Mouse (Mus musculus): ENCODE data around the gene Fbxo7. TPM values are rescaled to one million over a fixed set of nuclear protein-coding genes. Genes with fewer than 3 reads are reported as not detected.

Fbxo7 gene
- polyA plus RNA-seq, 1 experiment from 2014 or later, result 25.5 TPM

DNA sequence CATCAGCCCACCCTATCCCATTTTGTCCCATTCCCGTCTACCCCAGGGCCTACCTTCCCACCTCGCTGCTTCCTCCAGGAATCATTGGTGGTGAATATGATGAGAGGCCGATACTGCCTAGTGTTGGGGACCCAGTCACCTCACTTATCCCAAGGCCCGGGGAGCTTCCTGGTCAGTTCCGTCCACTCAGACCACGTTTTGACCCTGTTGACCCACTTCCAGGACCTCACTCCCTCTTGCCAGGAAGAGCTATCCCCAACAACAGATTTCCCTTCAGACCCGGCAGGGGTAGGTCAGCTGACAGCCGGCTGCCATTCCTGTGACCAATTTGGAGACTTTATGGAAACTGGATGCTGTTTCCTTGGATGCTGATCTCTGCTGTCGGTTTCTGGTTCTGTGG, 26.0 kb downstream of the Fbxo7 start:
- Histone ChIP-seq H3K4me3 (ENCODE audit: low read depth, low read length) (no peak overlapping the region), H3K9ac (ENCODE audit: low read depth, low read length) (no peak overlapping the region), H3K9me3 (replicated peaks; ENCODE audit: control insufficient read depth, low read length) (no peaks in the 10 kb centered on the region), H3K27ac (ENCODE audit: low read depth, low read length) (no peak overlapping the region), H3K4me2 (no peak overlapping the region), H3K27me3 (ENCODE audit: control insufficient read depth, insufficient read depth, low read length) (no peaks in the 10 kb centered on the region), H3K36me3 (ENCODE audit: control insufficient read depth, insufficient read depth, low read length) (peaks cover 3% of the 10 kb centered on the region; the same call in 1 of the 2 replicates), H3K4me1 (ENCODE audit: control insufficient read depth, insufficient read depth, low read length) (0 out of 2 replicates have a peak, but pooled peaks cover under 1% of the 10 kb centered on the region)
- ATAC-seq (replicated peaks; ENCODE audit: insufficient number of reproducible peaks, low FRiP score, low TSS enrichment), result no peak
- WGBS (ENCODE audit: insufficient replicate concordance), result 84% methylated on average over 9 of the region's 9 CpGs

DNA sequence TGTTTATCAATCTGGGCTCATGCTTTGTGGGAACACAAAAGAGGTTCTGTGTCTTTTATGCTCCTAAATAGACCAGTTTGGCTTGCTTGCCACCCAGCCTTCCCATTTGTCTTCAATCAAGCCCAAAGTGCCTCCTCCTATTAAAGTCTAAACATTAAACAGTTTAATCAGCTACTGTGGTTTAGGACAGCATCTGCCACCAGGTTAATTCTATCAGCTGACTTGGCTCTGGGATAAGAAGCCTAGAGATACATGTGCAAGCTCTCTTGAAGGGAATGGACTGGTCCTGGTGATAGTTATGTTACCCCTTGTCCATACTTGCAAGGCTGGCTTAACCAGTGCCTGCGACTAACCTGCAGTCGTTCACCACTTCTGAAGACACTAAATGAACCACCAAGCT, 28.8 kb downstream of the Fbxo7 start:
- H3K4me1 ChIP-seq (ENCODE audit: control insufficient read depth, insufficient read depth, low read length), result 0 out of 2 replicates have a peak, but pooled peaks cover 3% of the 10 kb centered on the region
- no peaks in the 10 kb centered on the region for H3K36me3 ChIP-seq (ENCODE audit: control insufficient read depth, insufficient read depth, low read length)
- ATAC-seq (replicated peaks; ENCODE audit: insufficient number of reproducible peaks, low FRiP score, low TSS enrichment), result no peak
- no peaks in the 10 kb centered on the region for H3K9me3 ChIP-seq (replicated peaks; ENCODE audit: control insufficient read depth, low read length)
- H3K4me2 ChIP-seq, result no peak overlapping the region
- H3K4me3 ChIP-seq (ENCODE audit: low read depth, low read length), result no peak overlapping the region
- 83% methylated on average over 2 of the region's 2 CpGs for WGBS (ENCODE audit: insufficient replicate concordance)
- no peaks in the 10 kb centered on the region for H3K27me3 ChIP-seq (ENCODE audit: control insufficient read depth, insufficient read depth, low read length)
- no peak overlapping the region for H3K9ac ChIP-seq (ENCODE audit: low read depth, low read length)
- no peak overlapping the region for H3K27ac ChIP-seq (ENCODE audit: low read depth, low read length)

DNA sequence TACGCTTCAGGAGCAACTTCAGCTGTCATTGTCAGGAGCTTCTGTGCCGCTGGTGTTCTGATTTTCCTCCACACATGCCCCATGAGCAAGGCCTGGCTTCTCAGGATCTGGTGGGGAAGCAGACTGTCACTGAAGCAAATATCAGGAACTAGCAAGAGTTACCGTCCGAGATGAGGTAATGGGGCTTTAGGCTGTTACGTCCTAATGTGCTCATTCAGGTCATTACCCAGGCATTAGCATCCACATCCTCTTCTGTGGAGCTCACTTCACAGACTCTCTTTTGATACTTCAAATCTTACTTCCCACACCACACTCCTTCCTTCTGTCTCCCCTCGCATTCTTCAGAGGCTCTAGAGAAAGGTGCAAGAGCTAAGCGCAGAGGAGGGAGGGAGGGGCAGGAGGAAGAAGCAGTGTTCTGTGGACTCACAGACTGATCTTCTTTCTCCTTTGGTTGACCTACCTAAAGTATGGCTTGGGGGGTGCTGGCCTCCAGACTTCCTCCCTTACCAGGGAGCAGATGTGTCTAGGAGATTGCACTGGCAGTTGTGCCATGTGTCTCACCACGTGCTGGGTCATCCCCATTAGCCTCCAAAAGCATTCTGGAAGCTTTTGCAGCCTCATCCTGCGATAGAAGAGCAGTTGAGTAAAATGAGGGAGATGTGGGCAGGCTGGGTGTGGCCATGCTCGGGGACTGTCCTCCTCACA, 31.2 kb downstream of the Fbxo7 start:
- WGBS (ENCODE audit: insufficient replicate concordance), result 70% methylated on average over 10 of the region's 10 CpGs

DNA sequence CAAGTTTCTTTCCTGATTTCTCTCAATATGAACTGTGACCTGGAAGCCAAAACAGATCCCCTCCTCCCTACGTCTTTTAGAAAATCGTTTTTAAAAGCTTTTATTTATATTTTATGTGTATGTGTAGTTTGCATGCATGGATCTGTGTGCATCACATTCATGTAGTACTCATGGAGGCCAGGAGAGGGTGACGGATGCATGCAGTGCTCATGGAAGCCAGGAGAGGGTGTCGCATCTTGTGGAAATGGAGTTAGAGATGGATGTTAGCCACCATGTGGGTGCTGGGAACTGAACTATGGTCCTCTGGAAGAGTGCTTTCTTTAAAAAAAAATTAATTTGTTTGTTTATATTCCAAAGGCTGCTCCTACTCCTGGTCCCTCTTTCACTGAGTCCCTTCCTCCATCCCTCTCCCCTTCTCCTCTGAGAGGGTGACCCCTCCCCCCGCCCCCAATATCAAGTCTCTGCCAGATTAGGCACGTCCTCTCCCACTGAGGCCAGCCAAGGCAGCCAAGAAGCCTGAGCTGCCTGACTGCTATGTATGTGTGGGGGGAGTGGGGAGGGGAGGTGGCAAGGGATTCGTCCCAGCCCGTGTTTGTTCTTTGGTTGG, 34.6 kb downstream of the Fbxo7 start:
- Histone ChIP-seq H3K27ac (ENCODE audit: low read depth, low read length) (no peak overlapping the region), H3K36me3 (ENCODE audit: control insufficient read depth, insufficient read depth, low read length) (no peaks in the 10 kb centered on the region), H3K9me3 (replicated peaks; ENCODE audit: control insufficient read depth, low read length) (0 out of 2 replicates have a peak, but pooled peaks cover 2% of the 10 kb centered on the region), H3K27me3 (ENCODE audit: control insufficient read depth, insufficient read depth, low read length) (no peaks in the 10 kb centered on the region), H3K4me1 (ENCODE audit: control insufficient read depth, insufficient read depth, low read length) (0 out of 2 replicates have a peak, but pooled peaks cover 3% of the 10 kb centered on the region), H3K4me2 (no peak overlapping the region), H3K9ac (ENCODE audit: low read depth, low read length) (no peak overlapping the region), H3K4me3 (ENCODE audit: low read depth, low read length) (no peak overlapping the region)
- WGBS (ENCODE audit: insufficient replicate concordance), result 79% methylated on average over 8 of the region's 8 CpGs
- no peak for ATAC-seq (replicated peaks; ENCODE audit: insufficient number of reproducible peaks, low FRiP score, low TSS enrichment)

More for the DNA sequence above, 31.2 kb downstream of the Fbxo7 start:
- no peak overlapping the region for H3K4me3 ChIP-seq (ENCODE audit: low read depth, low read length)
- no peak for ATAC-seq (replicated peaks; ENCODE audit: insufficient number of reproducible peaks, low FRiP score, low TSS enrichment)
- no peak overlapping the region for H3K4me2 ChIP-seq
- H3K9me3 ChIP-seq (replicated peaks; ENCODE audit: control insufficient read depth, low read length), result 0 out of 2 replicates have a peak, but pooled peaks cover 2% of the 10 kb centered on the region
- H3K9ac ChIP-seq (ENCODE audit: low read depth, low read length), result no peak overlapping the region
- no peaks in the 10 kb centered on the region for H3K36me3 ChIP-seq (ENCODE audit: control insufficient read depth, insufficient read depth, low read length)
- H3K4me1 ChIP-seq (ENCODE audit: control insufficient read depth, insufficient read depth, low read length), result 0 out of 2 replicates have a peak, but pooled peaks cover 3% of the 10 kb centered on the region
- no peaks in the 10 kb centered on the region for H3K27me3 ChIP-seq (ENCODE audit: control insufficient read depth, insufficient read depth, low read length)
- no peak overlapping the region for H3K27ac ChIP-seq (ENCODE audit: low read depth, low read length)

DNA sequence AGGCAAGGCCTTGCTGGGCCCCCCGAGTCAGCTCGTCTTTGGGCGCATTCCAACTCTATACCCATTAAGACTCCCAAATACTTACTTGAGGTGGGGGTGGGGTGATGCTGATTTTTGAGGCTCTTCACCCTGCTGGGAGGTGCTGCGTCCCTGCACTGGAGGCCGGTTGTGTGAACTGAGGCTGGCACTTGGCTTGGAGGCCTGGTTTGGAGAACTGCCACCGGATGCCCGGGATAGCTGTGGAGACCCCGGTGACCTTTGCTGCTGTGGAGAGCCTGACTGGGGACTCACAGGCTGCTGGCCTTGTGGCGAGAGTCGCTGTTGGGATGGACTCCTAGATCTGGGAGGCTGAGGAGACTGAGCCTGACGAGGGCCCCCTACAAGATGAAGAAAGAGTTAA, 35.5 kb downstream of the Fbxo7 start:
- Histone ChIP-seq H3K9me3 (replicated peaks; ENCODE audit: control insufficient read depth, low read length) (peaks cover 6% of the 10 kb centered on the region; the same call in 1 of the 2 replicates), H3K27ac (ENCODE audit: low read depth, low read length) (no peak overlapping the region), H3K4me1 (ENCODE audit: control insufficient read depth, insufficient read depth, low read length) (0 out of 2 replicates have a peak, but pooled peaks cover 3% of the 10 kb centered on the region), H3K27me3 (ENCODE audit: control insufficient read depth, insufficient read depth, low read length) (no peaks in the 10 kb centered on the region), H3K4me3 (ENCODE audit: low read depth, low read length) (no peak overlapping the region), H3K36me3 (ENCODE audit: control insufficient read depth, insufficient read depth, low read length) (no peaks in the 10 kb centered on the region), H3K4me2 (no peak overlapping the region), H3K9ac (ENCODE audit: low read depth, low read length) (no peak overlapping the region)
- WGBS (ENCODE audit: insufficient replicate concordance), result 78% methylated on average over 11 of the region's 11 CpGs
- no peak for ATAC-seq (replicated peaks; ENCODE audit: insufficient number of reproducible peaks, low FRiP score, low TSS enrichment)

DNA sequence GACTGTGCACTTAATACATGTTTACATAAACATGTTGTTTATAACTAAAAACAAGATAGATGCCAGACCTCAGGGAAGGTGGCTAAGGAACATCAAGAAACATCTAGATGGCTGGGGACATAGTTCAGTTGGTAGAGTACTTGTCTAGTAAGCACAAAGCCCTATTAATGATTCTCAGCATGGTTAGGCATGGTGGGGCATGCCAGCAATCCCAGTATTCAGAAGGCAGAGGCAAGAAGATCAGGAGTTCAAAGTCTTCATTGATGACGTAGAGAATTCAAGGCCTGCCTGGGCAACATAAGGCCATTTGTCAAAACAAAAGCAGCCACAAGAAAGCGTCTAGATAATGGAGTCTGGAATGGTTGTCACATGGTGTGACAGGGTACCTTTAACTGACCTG, 35.9 kb downstream of the Fbxo7 start:
- H3K27me3 ChIP-seq (ENCODE audit: control insufficient read depth, insufficient read depth, low read length), result no peaks in the 10 kb centered on the region
- H3K4me1 ChIP-seq (ENCODE audit: control insufficient read depth, insufficient read depth, low read length), result 0 out of 2 replicates have a peak, but pooled peaks cover 3% of the 10 kb centered on the region
- WGBS (ENCODE audit: insufficient replicate concordance), result 41% methylated on average over 2 of the region's 2 CpGs
- no peak overlapping the region for H3K4me3 ChIP-seq (ENCODE audit: low read depth, low read length)
- no peak overlapping the region for H3K27ac ChIP-seq (ENCODE audit: low read depth, low read length)
- no peak for ATAC-seq (replicated peaks; ENCODE audit: insufficient number of reproducible peaks, low FRiP score, low TSS enrichment)
- H3K4me2 ChIP-seq, result no peak overlapping the region
- peaks cover 6% of the 10 kb centered on the region; the same call in 1 of the 2 replicates for H3K9me3 ChIP-seq (replicated peaks; ENCODE audit: control insufficient read depth, low read length)
- H3K36me3 ChIP-seq (ENCODE audit: control insufficient read depth, insufficient read depth, low read length), result no peaks in the 10 kb centered on the region
- H3K9ac ChIP-seq (ENCODE audit: low read depth, low read length), result no peak overlapping the region

DNA sequence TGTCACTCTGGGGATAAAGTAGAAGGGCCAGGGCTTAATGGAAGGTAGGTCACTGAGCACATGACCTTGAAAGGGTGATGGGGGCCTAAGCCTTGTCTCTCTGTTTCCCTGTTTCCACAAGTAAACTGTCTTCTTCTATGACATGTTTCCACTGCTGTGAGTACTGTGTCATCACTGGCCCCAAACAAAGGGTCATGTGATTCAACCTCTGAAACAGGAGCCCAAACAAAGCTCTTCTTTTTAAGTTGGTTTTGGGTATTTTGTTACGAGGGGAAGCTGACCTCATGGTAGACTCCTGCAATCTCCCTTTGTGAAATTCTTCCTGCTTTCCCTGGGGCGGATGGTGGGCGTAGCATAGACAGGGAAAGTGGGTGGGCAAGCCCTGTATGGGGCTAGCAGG, 38.5 kb downstream of the Fbxo7 start:
- no peaks in the 10 kb centered on the region for H3K36me3 ChIP-seq (ENCODE audit: control insufficient read depth, insufficient read depth, low read length)
- no peak overlapping the region for H3K9ac ChIP-seq (ENCODE audit: low read depth, low read length)
- no peak overlapping the region for H3K4me2 ChIP-seq
- H3K4me1 ChIP-seq (ENCODE audit: control insufficient read depth, insufficient read depth, low read length), result no peaks in the 10 kb centered on the region
- H3K27me3 ChIP-seq (ENCODE audit: control insufficient read depth, insufficient read depth, low read length), result no peaks in the 10 kb centered on the region
- no peak overlapping the region for H3K27ac ChIP-seq (ENCODE audit: low read depth, low read length)
- no peak overlapping the region for H3K4me3 ChIP-seq (ENCODE audit: low read depth, low read length)
- WGBS (ENCODE audit: insufficient replicate concordance), result 62% methylated on average over 3 of the region's 3 CpGs
- peaks cover 6% of the 10 kb centered on the region; the same call in 1 of the 2 replicates for H3K9me3 ChIP-seq (replicated peaks; ENCODE audit: control insufficient read depth, low read length)
- no peak for ATAC-seq (replicated peaks; ENCODE audit: insufficient number of reproducible peaks, low FRiP score, low TSS enrichment)

DNA sequence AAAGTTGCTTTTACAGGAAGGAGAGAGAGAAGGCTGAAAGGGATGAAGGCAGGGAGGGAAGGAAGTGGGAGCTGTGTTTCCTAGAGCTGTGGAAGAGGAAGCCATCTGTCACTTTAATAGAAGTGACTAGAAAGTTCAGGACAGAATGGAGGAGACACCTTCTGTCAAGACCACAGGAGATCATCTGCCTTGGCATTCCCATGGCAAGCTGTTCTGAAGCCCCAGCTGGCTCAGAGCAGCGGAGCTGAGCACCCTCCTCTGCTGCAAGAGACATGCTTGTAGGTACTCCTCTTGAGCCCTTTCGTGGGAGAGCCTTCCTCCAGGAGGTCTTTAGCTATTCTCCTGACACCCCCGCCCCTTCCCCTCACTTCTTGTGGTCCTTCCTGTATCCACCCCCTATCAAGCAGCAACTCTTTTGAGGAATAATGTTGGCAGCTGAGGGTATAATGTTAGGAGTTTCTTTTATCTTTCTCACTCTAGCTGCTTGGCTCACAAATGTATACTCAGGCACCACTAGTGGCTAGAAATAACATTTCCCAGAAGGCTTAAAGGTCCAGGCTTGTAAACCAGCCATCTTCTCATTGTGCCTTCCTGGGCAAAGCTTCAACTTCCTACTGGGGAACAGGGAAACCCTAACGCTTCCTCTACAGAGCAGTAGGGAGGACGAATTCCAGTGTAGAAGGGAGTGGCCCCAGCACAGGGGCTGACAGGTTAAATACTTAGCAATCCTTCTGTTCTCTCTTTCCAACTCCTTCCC, 40.7 kb downstream of the Fbxo7 start:
- WGBS (ENCODE audit: insufficient replicate concordance), result 51% methylated on average over 5 of the region's 5 CpGs
- H3K36me3 ChIP-seq (ENCODE audit: control insufficient read depth, insufficient read depth, low read length), result no peaks in the 10 kb centered on the region
- no peak overlapping the region for H3K9ac ChIP-seq (ENCODE audit: low read depth, low read length)
- H3K27ac ChIP-seq (ENCODE audit: low read depth, low read length), result no peak overlapping the region
- no peaks in the 10 kb centered on the region for H3K4me1 ChIP-seq (ENCODE audit: control insufficient read depth, insufficient read depth, low read length)
- no peak overlapping the region for H3K4me3 ChIP-seq (ENCODE audit: low read depth, low read length)
- ATAC-seq (replicated peaks; ENCODE audit: insufficient number of reproducible peaks, low FRiP score, low TSS enrichment), result no peak
- H3K27me3 ChIP-seq (ENCODE audit: control insufficient read depth, insufficient read depth, low read length), result no peaks in the 10 kb centered on the region
- peaks cover 4% of the 10 kb centered on the region; the same call in 1 of the 2 replicates for H3K9me3 ChIP-seq (replicated peaks; ENCODE audit: control insufficient read depth, low read length)
- H3K4me2 ChIP-seq, result no peak overlapping the region

Measured in heart, embryonic 11.5 days (tissue).